Mouse (Mus musculus) cortical plate, adult 2 months (tissue): ENCODE data around the gene Cacna1d.

ENCODE experiments used
- CTCF ChIP-seq: fragments of 200-500 bp; IDR thresholded peaks from 2 replicates; pipeline ENCODE4 v1.5.1; 2011; ENCODE audit warnings: mild to moderate bottlenecking, control low read depth, low read length; ENCODE audit not compliant: insufficient read depth; ENCODE audit errors: extremely low read depth
- POLR2A ChIP-seq: fragments of 200-500 bp; IDR thresholded peaks from 2 replicates; pipeline ENCODE4 v1.6.1; 2011; ENCODE audit warnings: mild to moderate bottlenecking, low read length, control low read depth; ENCODE audit not compliant: insufficient read depth; ENCODE audit errors: extremely low read depth

GRCm38 (mm10) chr14:30350285-30350684 lies 141.0 kb downstream of the Cacna1d start:
- TF ChIP-seq CTCF (no peak), POLR2A (no peak)
